Mouse (Mus musculus) embryonic stem cell, embryonic (primary cell): Measurements from ENCODE around the gene Stx8.

Experiments
- CTCF ChIA-PET, 4 experiments: fragments of 300-600 bp in 2 of 4; fragments of 350-600 bp in 2 of 4; sonication (Branson Sonifier 250); formaldehyde crosslinking; loops; one replicate each; lab custom pipeline; 2022; ENCODE audit warnings: inconsistent platforms in 2 of 4; lab: Charles Lee
- POLR2A ChIA-PET, 4 experiments: fragments of 300-600 bp in 2 of 4; fragments of 350-600 bp in 2 of 4; sonication (Branson Sonifier 250); formaldehyde crosslinking; loops; one replicate each; lab custom pipeline; 2022; ENCODE audit warnings: antibody characterized with exemption in 4 of 4, inconsistent platforms in 1 of 4; lab: Charles Lee

Gene Stx8

GRCm38 (mm10) chr11:67965905-67966878, at the start of gene Stx8:
Stx8 (plus strand) TSS chr11:67966193.
- POLR2A ChIA-PET = interaction anchor here in 3 of 4 experiments (0.5 to 1.5 kb wide), 10 partner anchors 10 to 857 kb away, joined by 3 to 10 read pairs (median 4); partner anchors contain the start of gene Usp43 (in 1 of the 3)
- CTCF ChIA-PET = interaction anchor here in 2 of 4 experiments (0.5 to 1.4 kb wide), 6 partner anchors 10 to 519 kb away, joined by 3 to 4 read pairs (median 4); partner anchors contain the start of gene Usp43 (in 1 of the 2)

GRCm38 (mm10) chr11:67917126-67917525, 48.9 kb upstream of the Stx8 start:
- ChIA-PET POLR2A (no interaction called here), CTCF (interaction anchor here in 1 of 4 experiments (0.7 kb wide), 1 partner anchor 228 kb away, joined by 3 read pairs; no protein-coding TSS in a partner anchor)

GRCm38 (mm10) chr11:67919593-67919992, 46.4 kb upstream of the Stx8 start:
- ChIA-PET POLR2A (interaction anchor here in 1 of 4 experiments (0.5 kb wide), 1 partner anchor 786 kb away, joined by 3 read pairs; no protein-coding TSS in a partner anchor), CTCF (no interaction called here)

- ChIA-PET CTCF (interaction anchor here in 1 of 4 experiments (1.0 kb wide), 1 partner anchor 63 kb away, joined by 3 read pairs; no protein-coding TSS in a partner anchor), POLR2A (interaction anchor here in 1 of 4 experiments (0.5 to 2.0 kb wide), 3 partner anchors 7 to 785 kb away, joined by 3 to 5 read pairs (median 4); no protein-coding TSS in a partner anchor)
Observed at GRCm38 (mm10) chr11:67920226-67920960, 45.6 kb upstream of the Stx8 start.

- POLR2A ChIA-PET = interaction anchor here in 2 of 4 experiments (1.2 to 2.0 kb wide), 3 partner anchors 8 to 107 kb away, joined by 3 to 5 read pairs (median 4); no protein-coding TSS in a partner anchor
- CTCF ChIA-PET = interaction anchor here in 1 of 4 experiments (0.7 to 1.7 kb wide), 6 partner anchors 10 to 487 kb away, joined by 3 to 5 read pairs (median 3); no protein-coding TSS in a partner anchor
Observed at GRCm38 (mm10) chr11:67921091-67921826, 44.7 kb upstream of the Stx8 start.

GRCm38 (mm10) chr11:67921827-67922754, 43.9 kb upstream of the Stx8 start, which contains the start of gene Usp43:
Usp43 (minus strand) TSS chr11:67922153.
- POLR2A ChIA-PET = interaction anchor here in 2 of 4 experiments (0.6 to 2.0 kb wide), 10 partner anchors 8 to 769 kb away, joined by 3 to 5 read pairs (median 3); partner anchors contain the start of genes Myh10 (in 1 of the 2) and Pik3r5 (in 1 of the 2)

GRCm38 (mm10) chr11:67922755-67923125, 43.3 kb upstream of the Stx8 start:
- POLR2A ChIA-PET = interaction anchor here in 2 of 4 experiments (0.6 to 2.0 kb wide), 9 partner anchors 9 to 769 kb away, joined by 3 to 4 read pairs (median 3); partner anchors contain the start of genes Myh10 (in 1 of the 2) and Pik3r5 (in 1 of the 2)
- CTCF ChIA-PET = interaction anchor here in 2 of 4 experiments (0.6 to 1.7 kb wide), 4 partner anchors 8 to 70 kb away, joined by 3 to 5 read pairs (median 3); no protein-coding TSS in a partner anchor

More at GRCm38 (mm10) chr11:67921827-67922754, 43.9 kb upstream of the Stx8 start, which contains the start of gene Usp43:
- CTCF ChIA-PET = interaction anchor here in 2 of 4 experiments (0.6 to 1.7 kb wide), 7 partner anchors 9 to 486 kb away, joined by 3 to 5 read pairs (median 3); no protein-coding TSS in a partner anchor

- CTCF ChIA-PET = interaction anchor here in 3 of 4 experiments (0.6 to 1.6 kb wide), 8 partner anchors 16 to 797 kb away, joined by 3 to 14 read pairs (median 7); no protein-coding TSS in a partner anchor
- POLR2A ChIA-PET = interaction anchor here in 1 of 4 experiments (0.6 to 0.7 kb wide), 3 partner anchors 127 to 906 kb away, joined by 3 to 4 read pairs (median 4); no protein-coding TSS in a partner anchor
Observed at GRCm38 (mm10) chr11:67923720-67924119, 42.3 kb upstream of the Stx8 start.

GRCm38 (mm10) chr11:67925000-67925399, 41.0 kb upstream of the Stx8 start:
- POLR2A ChIA-PET = interaction anchor here in 1 of 4 experiments (0.7 kb wide), 1 partner anchor 354 kb away, joined by 3 read pairs; no protein-coding TSS in a partner anchor
- CTCF ChIA-PET = interaction anchor here in 1 of 4 experiments (0.6 kb wide), 1 partner anchor 1953 kb away, joined by 3 read pairs; no protein-coding TSS in a partner anchor

- CTCF ChIA-PET = interaction anchor here in 3 of 4 experiments (0.6 to 1.8 kb wide), 4 partner anchors 41 to 853 kb away, joined by 3 to 4 read pairs (median 3); no protein-coding TSS in a partner anchor
- POLR2A ChIA-PET = interaction anchor here in 2 of 4 experiments (0.6 to 2.0 kb wide), 5 partner anchors 9 to 99 kb away, joined by 3 to 7 read pairs (median 3); no protein-coding TSS in a partner anchor
Observed at GRCm38 (mm10) chr11:67926348-67927055, 39.5 kb upstream of the Stx8 start.

GRCm38 (mm10) chr11:67932156-67932555, 33.8 kb upstream of the Stx8 start:
- POLR2A ChIA-PET = interaction anchor here in 1 of 4 experiments (1.2 kb wide), 1 partner anchor 10 kb away, joined by 3 read pairs; no protein-coding TSS in a partner anchor

GRCm38 (mm10) chr11:67948229-67948628, 17.8 kb upstream of the Stx8 start:
- ChIA-PET CTCF (no interaction called here), POLR2A (no interaction called here)

More at GRCm38 (mm10) chr11:67932156-67932555, 33.8 kb upstream of the Stx8 start:
- CTCF ChIA-PET = interaction anchor here in 1 of 4 experiments (0.6 to 1.1 kb wide), 3 partner anchors 10 to 486 kb away, joined by 3 to 4 read pairs (median 4); partner anchors contain the start of gene Usp43

GRCm38 (mm10) chr11:67949475-67949874, 16.5 kb upstream of the Stx8 start:
- ChIA-PET CTCF (no interaction called here), POLR2A (no interaction called here)

- ChIA-PET CTCF (interaction anchor here in 1 of 4 experiments (0.6 kb wide), 1 partner anchor 404 kb away, joined by 4 read pairs; no protein-coding TSS in a partner anchor), POLR2A (interaction anchor here in 1 of 4 experiments (1.2 kb wide), 1 partner anchor 14 kb away, joined by 3 read pairs; no protein-coding TSS in a partner anchor)
Observed at GRCm38 (mm10) chr11:67953604-67954003, 12.4 kb upstream of the Stx8 start.
